Mouse (Mus musculus) left cerebral cortex, postnatal 25 days (tissue): ENCODE measurements around the gene Mylpf. TPM values are rescaled to one million over a fixed set of nuclear protein-coding genes. Genes with fewer than 3 reads are reported as not detected.
"Not testable (repeated sequence)": the region's sequence is repeated elsewhere in the genome, so short reads cannot be mapped to it uniquely, and the experiment has no call there.

ENCODE experiments used
- DNase-seq, 2 experiments: peaks; one replicate each; pipeline ENCODE4 v3.0.0; 2022; ENCODE audit warnings: low spot score in 2 of 2, mixed read lengths in 1 of 2
- intact Hi-C: fragments of 180-260 bp; cut with DNase I; formaldehyde crosslinking; loops from one replicate; pipeline ENCODE4 v1.15.1; 2025
- total RNA-seq, 2 experiments: library from RNA; stranded (reverse); gene quantifications; 2 replicates each; pipeline ENCODE4 v1.2.3; 2021

The Mylpf gene
- total RNA-seq, 2 experiments from 2014 or later = 2.8 to 3.3 TPM

- intact Hi-C loops = no loop called here
Observed at GRCm38 (mm10) chr7:127223106-127223505, 14.4 kb downstream of the Mylpf start.

GRCm38 (mm10) chr7:127223515-127224478 is 15.1 kb downstream of the Mylpf start:
- intact Hi-C loops = no loop called here
- no peak for DNase-seq

More at GRCm38 (mm10) chr7:127223106-127223505, 14.4 kb downstream of the Mylpf start:
- no peak for DNase-seq

- DNase-seq = no peak
- intact Hi-C loops = no loop called here
Observed at GRCm38 (mm10) chr7:127224616-127225015, 15.9 kb downstream of the Mylpf start.

- DNase-seq = peak in 1 of 2 experiments; percentile 82
- intact Hi-C loops = no loop called here
Observed at GRCm38 (mm10) chr7:127225147-127225995, 16.7 kb downstream of the Mylpf start.

GRCm38 (mm10) chr7:127228615-127229303 is 20.1 kb downstream of the Mylpf start:
- intact Hi-C loops = loop anchor here (2.0 kb wide), 1 partner anchor 14 kb away; no protein-coding TSS in a partner anchor
- peak; percentile 62 to 88 for DNase-seq

- intact Hi-C loops = no loop called here
Observed at GRCm38 (mm10) chr7:127231376-127231775, 22.7 kb downstream of the Mylpf start.

GRCm38 (mm10) chr7:127231826-127232621 is 23.3 kb downstream of the Mylpf start:
- intact Hi-C loops = no loop called here

More at GRCm38 (mm10) chr7:127231376-127231775, 22.7 kb downstream of the Mylpf start:
- DNase-seq = no peak

GRCm38 (mm10) chr7:127232622-127233367 is 24.1 kb downstream of the Mylpf start, which contains the start of the genes Zfp553 and Sept1:
Gene Zfp553, plus strand, starts transcription at chr7:127233061.
Gene Sept1, minus strand, starts transcription at chr7:127233130.
- peak; percentile 81 to 86 for DNase-seq

More at GRCm38 (mm10) chr7:127231826-127232621, 23.3 kb downstream of the Mylpf start:
- no peak for DNase-seq

GRCm38 (mm10) chr7:127233368-127233749 is 24.7 kb downstream of the Mylpf start:
- DNase-seq = peak in 1 of 2 experiments; percentile 38
- intact Hi-C loops = no loop called here

More at GRCm38 (mm10) chr7:127232622-127233367, 24.1 kb downstream of the Mylpf start, which contains the start of the genes Zfp553 and Sept1:
- intact Hi-C loops = no loop called here

GRCm38 (mm10) chr7:127233765-127234164 is 25.1 kb downstream of the Mylpf start:
- DNase-seq = no peak
- intact Hi-C loops = no loop called here

- intact Hi-C loops = no loop called here
- no peak for DNase-seq
Observed at GRCm38 (mm10) chr7:127234777-127235176, 26.1 kb downstream of the Mylpf start.

GRCm38 (mm10) chr7:127243361-127243867 is 34.7 kb downstream of the Mylpf start:
- intact Hi-C loops = no loop called here
- no peak for DNase-seq

GRCm38 (mm10) chr7:127243870-127244657 is 35.4 kb downstream of the Mylpf start, which contains the start of gene Zfp771:
Gene Zfp771, plus strand, starts transcription at chr7:127244274.
- DNase-seq = peak; percentile 94 to 95
- intact Hi-C loops = no loop called here

- no peak for DNase-seq
- intact Hi-C loops = no loop called here
Observed at GRCm38 (mm10) chr7:127244658-127245510, 36.2 kb downstream of the Mylpf start.

GRCm38 (mm10) chr7:127250511-127250910 is 41.8 kb downstream of the Mylpf start:
- DNase-seq, intact Hi-C loops: not testable (repeated sequence)

GRCm38 (mm10) chr7:127252414-127252813 is 43.7 kb downstream of the Mylpf start:
- intact Hi-C loops = no loop called here

More at GRCm38 (mm10) chr7:127252414-127252813, 43.7 kb downstream of the Mylpf start:
- peak in 1 of 2 experiments; percentile 37 for DNase-seq
